Mouse (Mus musculus): ENCODE data around the gene Ptprd.

The Ptprd gene

GRCm38 (mm10) chr4:76798010-76799007 is 1413.5 kb downstream of the Ptprd start:
- no peak for TF ChIP-seq GATA4 (IDR thresholded peaks at IDR 0.05; ENCODE audit: insufficient replicate concordance, low read length)

GRCm38 (mm10) chr4:76785389-76785788 is 1426.4 kb downstream of the Ptprd start:
- TF ChIP-seq GATA4 (IDR thresholded peaks at IDR 0.05; ENCODE audit: insufficient replicate concordance, low read length) = no peak

GRCm38 (mm10) chr4:76779558-76780124 is 1432.1 kb downstream of the Ptprd start:
- no peak for TF ChIP-seq GATA4 (IDR thresholded peaks at IDR 0.05; ENCODE audit: insufficient replicate concordance, low read length)

- TF ChIP-seq GATA4 (IDR thresholded peaks at IDR 0.05; ENCODE audit: insufficient replicate concordance, low read length) = no peak
These were observed 1444.8 kb downstream of the Ptprd start for GRCm38 (mm10) chr4:76766918-76767317.

GRCm38 (mm10) chr4:76766429-76766828 is 1445.3 kb downstream of the Ptprd start:
- no peak for TF ChIP-seq GATA4 (IDR thresholded peaks at IDR 0.05; ENCODE audit: insufficient replicate concordance, low read length)

- TF ChIP-seq GATA4 (IDR thresholded peaks at IDR 0.05; ENCODE audit: insufficient replicate concordance, low read length) = no peak
These were observed 1461.1 kb downstream of the Ptprd start for GRCm38 (mm10) chr4:76750709-76751108.

GRCm38 (mm10) chr4:76735831-76736230 is 1475.9 kb downstream of the Ptprd start:
- TF ChIP-seq GATA4 (IDR thresholded peaks at IDR 0.05; ENCODE audit: insufficient replicate concordance, low read length) = no peak

- no peak for TF ChIP-seq GATA4 (IDR thresholded peaks at IDR 0.05; ENCODE audit: insufficient replicate concordance, low read length)
These were observed 1536.0 kb downstream of the Ptprd start for GRCm38 (mm10) chr4:76675726-76676125.

GRCm38 (mm10) chr4:76673224-76673623 is 1538.5 kb downstream of the Ptprd start:
- TF ChIP-seq GATA4 (IDR thresholded peaks at IDR 0.05; ENCODE audit: insufficient replicate concordance, low read length) = no peak

- TF ChIP-seq GATA4 (IDR thresholded peaks at IDR 0.05; ENCODE audit: insufficient replicate concordance, low read length) = no peak
These were observed 1539.1 kb downstream of the Ptprd start for GRCm38 (mm10) chr4:76672653-76673052.

GRCm38 (mm10) chr4:76661725-76662124 is 1550.0 kb downstream of the Ptprd start:
- TF ChIP-seq GATA4 (IDR thresholded peaks at IDR 0.05; ENCODE audit: insufficient replicate concordance, low read length) = no peak

- TF ChIP-seq GATA4 (IDR thresholded peaks at IDR 0.05; ENCODE audit: insufficient replicate concordance, low read length) = no peak
These were observed 1551.6 kb downstream of the Ptprd start for GRCm38 (mm10) chr4:76660146-76660545.

GRCm38 (mm10) chr4:76656734-76657133 is 1555.0 kb downstream of the Ptprd start:
- TF ChIP-seq GATA4 (IDR thresholded peaks at IDR 0.05; ENCODE audit: insufficient replicate concordance, low read length) = no peak

GRCm38 (mm10) chr4:76652971-76653370 is 1558.8 kb downstream of the Ptprd start:
- no peak for TF ChIP-seq GATA4 (IDR thresholded peaks at IDR 0.05; ENCODE audit: insufficient replicate concordance, low read length)

GRCm38 (mm10) chr4:76621740-76622139 is 1590.0 kb downstream of the Ptprd start:
- TF ChIP-seq GATA4 (IDR thresholded peaks at IDR 0.05; ENCODE audit: insufficient replicate concordance, low read length) = no peak

GRCm38 (mm10) chr4:76616614-76617013 is 1595.1 kb downstream of the Ptprd start:
- no peak for TF ChIP-seq GATA4 (IDR thresholded peaks at IDR 0.05; ENCODE audit: insufficient replicate concordance, low read length)
